Mouse (Mus musculus) MEL (cell line): ENCODE data around the gene Hba-a1. TPM values are rescaled to one million over a fixed set of nuclear protein-coding genes. Genes with fewer than 3 reads are reported as not detected.
"Not testable (repeated sequence)": the region's sequence is repeated elsewhere in the genome, so short reads cannot be mapped to it uniquely, and the experiment has no call there.

Experiments
- DNase-seq: peaks from one replicate; pipeline ENCODE4 v3.0.0; 2011; ENCODE audit warnings: low read depth, low spot score
- H3K27ac ChIP-seq: 2 replicates; pipeline ENCODE4 v1.5.1; 2012; ENCODE audit warnings: low read depth, mild to moderate bottlenecking, control low read depth, low read length, moderate library complexity; ENCODE audit not compliant: control insufficient read depth
- H3K27me3 ChIP-seq, 2 experiments: fragments of 150-350 bp in 1 of 2; sonication (generic) in 1 of 2; 2 replicates each; pipeline ENCODE4 v1.6.1; 2012; ENCODE audit warnings: low read length in 2 of 2, mild to moderate bottlenecking in 2 of 2, improper control_type of control experiment in 1 of 2, moderate library complexity in 1 of 2; ENCODE audit not compliant: insufficient read depth in 2 of 2, control insufficient read depth in 1 of 2
- H3K36me3 ChIP-seq, 2 experiments: 2 replicates each; pipeline ENCODE4 v1.6.1; 2012 to 2014; ENCODE audit warnings: low read length in 2 of 2, improper control_type of control experiment in 1 of 2, inconsistent platforms in 1 of 2, mild to moderate bottlenecking in 1 of 2; ENCODE audit not compliant: insufficient read depth in 2 of 2, control insufficient read depth in 1 of 2
- H3K4me1 ChIP-seq, 2 experiments: fragments of 150-350 bp in 1 of 2; sonication (generic) in 1 of 2; 2 replicates each; pipeline ENCODE4 v1.6.1; 2012; ENCODE audit warnings: low read length in 2 of 2, improper control_type of control experiment in 1 of 2, mild to moderate bottlenecking in 1 of 2; ENCODE audit not compliant: insufficient read depth in 2 of 2, control insufficient read depth in 1 of 2
- H3K4me3 ChIP-seq, 2 experiments: fragments of 150-350 bp in 1 of 2; sonication (generic) in 1 of 2; 2 replicates each; pipeline ENCODE4 v1.5.1; 2012; ENCODE audit warnings: low read depth in 2 of 2, low read length in 2 of 2, mild to moderate bottlenecking in 2 of 2, moderate library complexity in 2 of 2, control low read depth in 1 of 2, improper control_type of control experiment in 1 of 2; ENCODE audit not compliant: control insufficient read depth in 1 of 2, insufficient read depth in 1 of 2
- H3K79me2 ChIP-seq: 2 replicates; pipeline ENCODE4 v1.6.1; 2012; ENCODE audit warnings: mild to moderate bottlenecking, low read length, moderate library complexity; ENCODE audit not compliant: control insufficient read depth, poor library complexity, insufficient read depth
- H3K9ac ChIP-seq: 2 replicates; pipeline ENCODE4 v1.6.1; 2012; ENCODE audit warnings: low read depth, mild to moderate bottlenecking, control low read depth, low read length, moderate library complexity; ENCODE audit not compliant: control insufficient read depth, poor library complexity, severe bottlenecking
- H3K9me3 ChIP-seq: fragments of 150-350 bp; sonication (generic); replicated peaks from 2 replicates; pipeline ENCODE4 v1.6.1; 2012; ENCODE audit warnings: mild to moderate bottlenecking, low read length, improper control_type of control experiment, moderate library complexity; ENCODE audit not compliant: insufficient read depth
- CHD2 ChIP-seq: IDR thresholded peaks from 2 replicates; pipeline ENCODE4 v1.6.1; 2011; ENCODE audit warnings: low read length, improper control_type of control experiment
- E2F4 ChIP-seq: IDR thresholded peaks from 2 replicates; pipeline ENCODE4 v1.6.1; 2011; ENCODE audit warnings: low read depth, low read length, improper control_type of control experiment, borderline replicate concordance
- ELF1 ChIP-seq: IDR thresholded peaks from 2 replicates; pipeline ENCODE4 v1.6.1; 2014; ENCODE audit warnings: low read depth, mild to moderate bottlenecking, inconsistent platforms, low read length, improper control_type of control experiment, moderate library complexity
- EP300 ChIP-seq, 2 experiments: IDR thresholded peaks; 2 replicates each; pipeline ENCODE4 v1.6.1; 2011; ENCODE audit warnings: improper control_type of control experiment in 2 of 2, low read length in 2 of 2, low read depth in 1 of 2, mild to moderate bottlenecking in 1 of 2
- ETS1 ChIP-seq: IDR thresholded peaks from 2 replicates; pipeline ENCODE4 v1.6.1; 2012; ENCODE audit warnings: low read depth, mild to moderate bottlenecking, inconsistent platforms, low read length, improper control_type of control experiment, moderate library complexity
- GABPA ChIP-seq: IDR thresholded peaks from 2 replicates; pipeline ENCODE4 v1.6.1; 2012; ENCODE audit warnings: low read depth, mild to moderate bottlenecking, inconsistent platforms, low read length, improper control_type of control experiment, moderate library complexity
- GATA1 ChIP-seq: IDR thresholded peaks from 2 replicates; pipeline ENCODE4 v1.6.1; 2011; ENCODE audit warnings: low read depth, low read length, improper control_type of control experiment
- HCFC1 ChIP-seq: IDR thresholded peaks from 2 replicates; pipeline ENCODE4 v1.6.1; 2012; ENCODE audit warnings: low read depth, mild to moderate bottlenecking, inconsistent platforms, low read length, improper control_type of control experiment, moderate library complexity
- MAX ChIP-seq: IDR thresholded peaks from 2 replicates; pipeline ENCODE4 v1.6.1; 2011; ENCODE audit warnings: low read length, improper control_type of control experiment
- MAZ ChIP-seq: IDR thresholded peaks from 2 replicates; pipeline ENCODE4 v1.6.1; 2012; ENCODE audit warnings: low read depth, mild to moderate bottlenecking, inconsistent platforms, low read length, improper control_type of control experiment
- MYB ChIP-seq: IDR thresholded peaks from 2 replicates; pipeline ENCODE4 v1.6.1; 2011; ENCODE audit warnings: mild to moderate bottlenecking, low read depth, low read length, improper control_type of control experiment
- NRF1 ChIP-seq: IDR thresholded peaks from 2 replicates; pipeline ENCODE4 v1.6.1; 2014; ENCODE audit warnings: low read depth, mild to moderate bottlenecking, inconsistent platforms, low read length, improper control_type of control experiment, moderate library complexity; ENCODE audit not compliant: poor library complexity, insufficient read depth, severe bottlenecking
- SIN3A ChIP-seq: IDR thresholded peaks from 2 replicates; pipeline ENCODE4 v1.6.1; 2012; ENCODE audit warnings: low read length, improper control_type of control experiment, inconsistent platforms
- TAL1 ChIP-seq: IDR thresholded peaks from 2 replicates; pipeline ENCODE4 v1.6.1; 2012; ENCODE audit warnings: mild to moderate bottlenecking, inconsistent platforms, low read length, moderate library complexity, mixed read lengths
- TBP ChIP-seq: IDR thresholded peaks from 2 replicates; pipeline ENCODE4 v1.8.0; 2011; ENCODE audit warnings: low read depth, low read length, improper control_type of control experiment
- ZC3H11A ChIP-seq: IDR thresholded peaks from 2 replicates; pipeline ENCODE4 v1.6.1; 2012; ENCODE audit warnings: low read depth, mild to moderate bottlenecking, inconsistent platforms, low read length, improper control_type of control experiment
- ZKSCAN1 ChIP-seq: IDR thresholded peaks from 2 replicates; pipeline ENCODE4 v1.6.1; 2012; ENCODE audit warnings: low read depth, mild to moderate bottlenecking, inconsistent platforms, low read length, improper control_type of control experiment, moderate library complexity
- ZNF384 ChIP-seq: IDR thresholded peaks from 2 replicates; pipeline ENCODE4 v1.6.1; 2012; ENCODE audit warnings: low read depth, mild to moderate bottlenecking, inconsistent platforms, low read length, improper control_type of control experiment
- polyA plus RNA-seq, 2 experiments: library from polyadenylated mRNA; stranded (reverse) in 1 of 2; unstranded in 1 of 2; fragments of >175 nt in 1 of 2; fragments of >200 nt in 1 of 2; gene quantifications; 2 replicates each; pipeline versions ENCODE4 v1.2.1 to v1.2.4; 2012; ENCODE audit warnings: low replicate concordance in 2 of 2, low read depth in 1 of 2; ENCODE audit not compliant: insufficient read length in 2 of 2, insufficient read depth in 1 of 2, missing spikeins in 1 of 2
- total RNA-seq: library from RNA; depleted of rRNA; stranded (reverse); fragments of 300-350 nt; gene quantifications from 2 replicates; pipeline ENCODE4 v1.2.3, GENCODE M21; 2012

The Hba-a1 gene
- total and polyA plus RNA-seq, 3 experiments, result 272 to 334 (median 313) TPM

DNA sequence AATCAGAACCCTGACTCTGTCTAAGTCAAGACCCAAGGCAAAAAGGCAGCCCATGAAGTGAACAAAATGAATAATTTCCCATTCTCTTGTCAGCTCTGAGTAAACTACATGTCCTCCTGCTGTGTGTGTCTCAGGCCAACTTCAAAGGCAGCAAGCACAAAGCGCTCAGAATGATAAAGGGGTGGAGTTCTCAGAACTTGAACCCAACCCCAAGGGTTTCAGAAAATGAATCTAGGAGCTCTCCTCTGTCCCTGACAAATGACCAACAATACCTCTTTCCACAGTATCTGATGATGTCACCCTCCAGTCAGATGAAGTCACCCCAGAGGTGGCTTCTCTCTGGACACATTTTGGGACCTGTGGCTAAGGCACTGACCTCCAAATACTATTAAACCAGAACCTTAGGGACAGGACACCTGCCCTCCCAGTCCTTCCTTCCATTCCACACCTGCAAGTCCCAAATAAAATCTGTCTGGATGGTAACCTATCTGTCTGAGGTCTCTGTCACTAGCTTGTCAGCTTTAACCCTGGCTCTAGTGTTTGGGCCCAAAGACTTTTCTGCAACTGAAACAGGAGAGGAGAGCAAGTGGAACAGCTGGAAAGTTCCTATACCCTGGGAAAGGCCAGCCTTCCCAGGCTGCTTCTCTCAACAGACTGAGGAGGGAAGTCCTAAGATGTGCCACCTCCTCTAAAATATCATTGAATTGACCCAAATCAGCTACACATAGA lies 1.7 kb upstream of the Hba-a1 start:
- Histone ChIP-seq H3K36me3 (peaks cover 0 to 5% of the 10 kb centered on the region in 2 experiments; a peak in 2 of 4 replicates), H3K27me3 (no peaks in the 10 kb centered on the region), H3K79me2 (no peaks in the 10 kb centered on the region), H3K27ac (no peak overlapping the region), H3K4me3 (no peak overlapping the region), H3K9me3 (no peaks in the 10 kb centered on the region), H3K9ac (no peak overlapping the region), H3K4me1 (peaks cover 2 to 16% of the 10 kb centered on the region in 2 experiments; a peak in 3 of 4 replicates)
- TF ChIP-seq ZKSCAN1 (no peak), TAL1 (no peak), E2F4 (no peak), GATA1 (no peak), MAX (no peak), ZNF384 (no peak), ETS1 (no peak), TBP (no peak), GABPA (no peak), MAZ (no peak), ELF1 (no peak), ZC3H11A (no peak), EP300 (IDR thresholded peaks at IDR 0.05; ENCODE audit: low read depth in 1 of 2, low read length in 2 of 2) (no peak), SIN3A (no peak), NRF1 (no peak), HCFC1 (no peak), CHD2 (no peak), MYB (no peak)
- no peak for DNase-seq

- H3K4me1 ChIP-seq, result peaks cover 5 to 16% of the 10 kb centered on the region in 2 experiments; a peak in 3 of 4 replicates
- not testable (repeated sequence) for DNase-seq, H3K9me3 ChIP-seq, H3K27me3 ChIP-seq, H3K27ac ChIP-seq, H3K79me2 ChIP-seq, H3K36me3 ChIP-seq, H3K9ac ChIP-seq, H3K4me3 ChIP-seq
Observed at GRCm38 (mm10) chr11:32284582-32284981, 1.3 kb downstream of the Hba-a1 start.
